Mouse (Mus musculus): ENCODE results near the gene Actbl2.
A peak's percentile ranks its signal among the peaks of the same experiment; 100 is the strongest.

Gene Actbl2

GRCm38 (mm10) chr13:111254713-111255112 lies at the start of gene Actbl2:
TSS of gene Actbl2 (plus strand) at chr13:111255013.
- no peak for DNase-seq

- DNase-seq, result no peak
These were observed 44.0 kb upstream of the Actbl2 start for GRCm38 (mm10) chr13:111210649-111211378.

- no peak for DNase-seq
These were observed 26.0 kb upstream of the Actbl2 start for GRCm38 (mm10) chr13:111228768-111229167.

- DNase-seq, result no peak
These were observed 25.3 kb upstream of the Actbl2 start for GRCm38 (mm10) chr13:111229541-111229940.

GRCm38 (mm10) chr13:111232416-111232815 lies 22.4 kb upstream of the Actbl2 start:
- no peak for DNase-seq

GRCm38 (mm10) chr13:111233356-111233755 lies 21.5 kb upstream of the Actbl2 start:
- DNase-seq, result no peak

- no peak for DNase-seq
These were observed 20.2 kb upstream of the Actbl2 start for GRCm38 (mm10) chr13:111234573-111234972.

- peak; percentile 12 for DNase-seq
These were observed 19.1 kb upstream of the Actbl2 start for GRCm38 (mm10) chr13:111235719-111236166.

GRCm38 (mm10) chr13:111236461-111236864 lies 18.4 kb upstream of the Actbl2 start:
- DNase-seq, result no peak

- no peak for DNase-seq
These were observed 17.5 kb upstream of the Actbl2 start for GRCm38 (mm10) chr13:111237296-111237695.

- no peak for DNase-seq
These were observed 16.8 kb upstream of the Actbl2 start for GRCm38 (mm10) chr13:111237865-111238465.

GRCm38 (mm10) chr13:111251106-111251505 lies 3.7 kb upstream of the Actbl2 start:
- no peak for DNase-seq

- DNase-seq, result no peak
These were observed 3.0 kb upstream of the Actbl2 start for GRCm38 (mm10) chr13:111251795-111252194.

- DNase-seq, result no peak
These were observed 3.2 kb downstream of the Actbl2 start for GRCm38 (mm10) chr13:111258016-111258415.

- DNase-seq, result no peak
These were observed 3.7 kb downstream of the Actbl2 start for GRCm38 (mm10) chr13:111258424-111259092.

- DNase-seq, result no peak
These were observed 4.3 kb downstream of the Actbl2 start for GRCm38 (mm10) chr13:111259093-111259491.

- no peak for DNase-seq
These were observed 4.9 kb downstream of the Actbl2 start for GRCm38 (mm10) chr13:111259711-111260110.

- no peak for DNase-seq
These were observed 8.4 kb downstream of the Actbl2 start for GRCm38 (mm10) chr13:111263186-111263585.

- no peak for DNase-seq
These were observed 8.9 kb downstream of the Actbl2 start for GRCm38 (mm10) chr13:111263758-111264157.

GRCm38 (mm10) chr13:111265231-111266000 lies 10.6 kb downstream of the Actbl2 start:
- DNase-seq, result no peak

- no peak for DNase-seq
These were observed 12.0 kb downstream of the Actbl2 start for GRCm38 (mm10) chr13:111266855-111267254.

GRCm38 (mm10) chr13:111268992-111269391 lies 14.2 kb downstream of the Actbl2 start:
- no peak for DNase-seq

- no peak for DNase-seq
These were observed 15.0 kb downstream of the Actbl2 start for GRCm38 (mm10) chr13:111269789-111270335.

Data from right cerebral cortex, postnatal 4 days (tissue).